Mouse (Mus musculus): Measurements from ENCODE around the gene Vmn2r11.
"Not testable (repeated sequence)": the region's sequence is repeated elsewhere in the genome, so short reads cannot be mapped to it uniquely, and the experiment has no call there.

The Vmn2r11 gene

DNA sequence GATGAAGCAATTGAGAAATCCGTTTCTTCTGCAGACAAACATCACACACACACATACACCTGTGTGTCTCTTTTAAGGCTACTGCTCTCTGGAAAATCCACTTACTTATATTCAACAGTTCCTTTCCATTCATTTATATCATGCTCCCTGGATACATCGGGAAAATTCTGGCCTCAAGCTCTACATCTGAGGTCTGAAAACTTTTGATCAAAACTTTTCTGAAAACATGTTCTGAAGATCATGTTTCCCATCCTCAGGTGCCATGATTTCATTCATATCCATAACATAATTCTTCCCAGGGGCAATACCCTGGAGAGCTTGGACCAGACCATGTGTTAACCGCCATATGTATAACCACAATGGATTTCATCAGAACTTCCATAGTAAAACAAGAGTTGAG is at the start of gene Vmn2r11:
Vmn2r11 (minus strand) TSS at position 101 of the 400 bp plus-strand sequence.
- not testable (repeated sequence) for DNase-seq

DNA sequence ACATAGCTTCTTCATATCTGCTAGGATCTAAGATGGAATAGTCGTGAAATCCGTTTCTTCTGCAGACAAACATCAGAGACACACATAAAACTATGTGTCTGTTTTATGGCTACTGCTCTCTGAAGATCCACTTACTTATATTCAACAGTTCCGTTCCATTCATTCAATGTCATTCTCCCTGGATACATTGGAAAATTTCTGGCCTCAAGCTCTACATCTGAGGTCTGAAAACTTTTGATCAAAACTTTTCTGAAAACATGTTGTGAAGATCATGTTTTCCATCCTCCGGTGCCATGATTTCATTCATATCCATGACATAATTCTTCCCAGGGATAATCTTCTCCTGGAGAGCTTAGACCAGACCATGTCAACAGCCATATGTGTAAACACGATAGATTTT is 38.5 kb upstream of the Vmn2r11 start, which contains the start of gene Vmn2r12:
Vmn2r12 (minus strand) TSS at position 101 of the 400 bp plus-strand sequence.
- not testable (repeated sequence) for DNase-seq

DNA sequence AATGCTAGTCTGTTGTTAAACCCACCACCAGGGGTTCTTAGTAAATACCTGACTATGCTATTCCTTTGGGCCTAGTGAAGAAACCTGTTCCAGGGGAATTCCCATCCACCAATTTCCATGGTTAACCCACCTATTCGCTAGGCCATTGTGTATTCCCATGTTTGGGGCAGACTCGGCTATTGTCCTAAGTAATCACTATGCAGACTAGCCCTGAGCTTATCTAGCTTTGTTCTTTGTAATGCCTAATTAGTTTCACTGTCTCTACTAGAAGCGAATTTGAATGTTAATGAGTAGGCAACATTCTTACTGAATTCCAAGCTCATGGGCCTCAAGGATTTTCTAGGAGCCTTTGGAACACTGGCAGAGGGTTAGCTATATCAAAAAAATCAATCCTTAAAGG is 37.1 kb upstream of the Vmn2r11 start:
- not testable (repeated sequence) for DNase-seq

DNA sequence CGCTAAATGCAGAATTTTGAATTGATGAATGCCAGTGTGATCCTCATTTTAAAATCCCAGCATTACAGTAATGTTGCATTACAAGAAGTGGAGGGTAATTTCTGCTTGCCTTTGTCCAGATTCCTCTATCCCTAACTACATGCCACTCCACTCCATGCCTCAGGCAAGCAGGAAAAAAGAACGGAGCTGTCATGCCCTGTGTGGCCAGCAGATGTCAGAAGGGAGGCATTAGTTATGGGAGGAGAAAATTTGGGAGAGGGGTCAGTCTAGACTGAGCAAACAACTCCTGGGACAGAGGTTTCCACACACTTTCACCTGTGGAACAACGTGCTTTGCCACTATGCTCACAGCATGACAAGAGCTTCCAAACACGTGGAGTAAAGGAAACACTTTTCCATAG is 12.6 kb upstream of the Vmn2r11 start:
- not testable (repeated sequence) for DNase-seq

DNA sequence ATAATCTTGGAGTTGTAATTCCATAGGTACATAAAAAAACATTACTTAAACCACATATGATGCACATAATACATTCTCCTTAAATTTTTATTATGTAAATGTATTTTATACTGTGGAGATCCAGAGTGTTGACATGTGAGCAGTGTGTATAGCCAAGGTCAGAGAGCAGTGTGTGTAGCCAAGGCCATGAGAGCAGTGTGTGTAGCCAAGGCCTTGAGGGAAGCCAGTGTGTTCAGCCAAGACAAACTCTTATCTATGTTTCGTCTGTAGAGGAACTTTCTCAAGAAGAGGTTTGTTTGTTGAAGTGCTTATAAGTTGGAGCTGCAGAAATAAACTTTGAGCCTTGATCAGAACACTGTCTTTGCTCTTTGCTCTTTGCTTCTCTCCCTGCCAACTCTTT is 4.1 kb downstream of the Vmn2r11 start:
- DNase-seq: no peak

DNA sequence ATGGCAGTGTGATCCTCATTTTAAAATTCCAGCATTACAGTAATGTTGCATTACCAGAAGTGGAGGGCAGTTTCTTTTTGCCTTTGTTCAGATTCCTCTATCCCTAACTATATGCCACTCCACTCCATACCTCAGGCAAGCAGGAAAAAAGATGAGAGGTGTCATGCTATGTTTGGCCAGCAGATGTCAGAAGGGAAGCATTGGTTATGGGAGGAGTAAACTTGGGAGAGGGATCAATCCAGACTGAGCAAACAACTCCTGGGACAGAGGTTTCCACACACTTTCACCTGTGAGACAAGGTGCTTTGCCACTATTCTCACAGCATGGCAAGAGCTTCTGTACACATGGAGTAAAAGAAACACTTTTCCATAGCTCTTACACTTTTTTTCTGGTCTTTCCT is 26.8 kb downstream of the Vmn2r11 start:
- DNase-seq: no peak

DNA sequence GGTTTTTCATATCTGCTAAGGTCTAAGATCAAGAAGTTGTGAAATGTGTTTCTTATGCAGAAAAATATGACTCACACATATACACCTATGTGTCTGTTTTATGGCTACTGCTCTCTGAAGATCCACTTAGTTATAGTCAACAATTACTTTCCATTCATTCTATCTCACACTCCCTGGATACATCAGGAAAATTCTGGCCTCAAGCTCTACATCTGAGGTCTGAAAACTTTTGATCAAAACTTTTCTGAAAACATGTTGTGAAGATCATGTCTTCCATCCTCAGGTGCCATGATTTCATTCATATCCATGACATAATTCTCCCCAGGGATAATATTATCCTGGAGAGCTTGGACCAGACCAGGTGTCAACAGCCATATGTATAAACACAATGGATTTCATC is 52.9 kb downstream of the Vmn2r11 start, which contains the start of gene Vmn2r10:
Vmn2r10 (minus strand) TSS at position 101 of the 400 bp plus-strand sequence.
- not testable (repeated sequence) for DNase-seq

Data from heart, adult 11 months (tissue).